Mouse (Mus musculus): ENCODE results near the gene Lama2. TPM values are rescaled to one million over a fixed set of nuclear protein-coding genes. Genes with fewer than 3 reads are reported as not detected.

Lama2 gene
- polyA plus RNA-seq, 1 experiment: not detected

DNA sequence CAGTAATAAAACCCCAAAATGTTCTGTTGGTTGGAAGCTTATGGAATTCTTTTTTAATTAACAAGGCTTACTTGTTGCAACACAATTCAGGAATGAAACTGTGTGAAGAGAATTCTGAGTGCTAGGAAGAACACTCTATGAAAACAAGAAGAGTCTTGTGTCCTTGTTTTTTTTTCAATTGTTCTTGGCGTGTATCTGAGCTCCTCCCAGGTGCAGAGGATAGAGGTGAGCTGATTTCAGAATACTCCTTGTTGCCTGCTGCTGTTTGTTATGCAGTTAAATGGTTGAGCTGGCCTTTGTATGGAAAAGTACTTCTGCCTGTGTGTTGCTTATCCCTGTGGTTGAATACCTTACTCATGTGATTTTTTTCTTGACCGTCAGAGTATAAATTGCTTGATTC lies 636.9 kb downstream of the Lama2 start:
- H3K9ac ChIP-seq (ENCODE audit: low read depth, poor library complexity, severe bottlenecking): no peak overlapping the region
- no peak for TF ChIP-seq CTCF (IDR thresholded peaks at IDR 0.05; ENCODE audit: low read depth, low read length)
- no peak overlapping the region for H3K4me3 ChIP-seq (ENCODE audit: low read depth, low read length)
- H3K4me1 ChIP-seq (ENCODE audit: control insufficient read depth, insufficient read depth, low read length): no peaks in the 10 kb centered on the region
- no peaks in the 10 kb centered on the region for H3K27me3 ChIP-seq (ENCODE audit: control insufficient read depth, insufficient read depth, low read length, poor library complexity, severe bottlenecking)
- H3K27ac ChIP-seq (ENCODE audit: insufficient read depth, low read length): no peak overlapping the region
- no peaks in the 10 kb centered on the region for H3K36me3 ChIP-seq (ENCODE audit: control insufficient read depth, insufficient read depth, low read length, poor library complexity, severe bottlenecking)
- no peaks in the 10 kb centered on the region for H3K9me3 ChIP-seq (replicated peaks; ENCODE audit: control insufficient read depth, insufficient read depth, low read length, poor library complexity, severe bottlenecking)

DNA sequence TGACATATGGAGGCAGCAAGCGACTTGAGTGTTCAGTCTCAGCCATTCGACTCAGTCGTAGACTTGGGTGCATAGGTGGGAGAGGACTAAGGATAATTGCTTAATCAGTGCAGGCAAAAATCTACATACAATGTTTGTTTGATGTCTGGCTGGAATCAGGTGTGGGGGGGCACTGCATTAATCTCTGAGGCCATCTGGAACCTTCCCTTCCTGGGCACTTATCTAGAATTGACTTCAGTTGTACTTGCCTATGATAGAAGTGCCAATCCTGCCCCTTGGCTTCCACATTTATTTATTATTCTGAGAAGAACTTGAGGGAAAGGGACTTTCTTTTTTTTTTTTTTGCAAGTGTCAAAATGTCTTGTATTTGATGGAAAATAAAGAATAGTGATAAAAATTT lies 644.2 kb downstream of the Lama2 start:
- no peak for TF ChIP-seq CTCF (IDR thresholded peaks at IDR 0.05; ENCODE audit: low read depth, low read length)
- Histone ChIP-seq H3K9ac (ENCODE audit: low read depth, poor library complexity, severe bottlenecking) (no peak overlapping the region), H3K4me1 (ENCODE audit: control insufficient read depth, insufficient read depth, low read length) (no peaks in the 10 kb centered on the region), H3K27ac (ENCODE audit: insufficient read depth, low read length) (no peak overlapping the region), H3K36me3 (ENCODE audit: control insufficient read depth, insufficient read depth, low read length, poor library complexity, severe bottlenecking) (no peaks in the 10 kb centered on the region), H3K27me3 (ENCODE audit: control insufficient read depth, insufficient read depth, low read length, poor library complexity, severe bottlenecking) (no peaks in the 10 kb centered on the region), H3K9me3 (replicated peaks; ENCODE audit: control insufficient read depth, insufficient read depth, low read length, poor library complexity, severe bottlenecking) (no peaks in the 10 kb centered on the region), H3K4me3 (ENCODE audit: low read depth, low read length) (no peak overlapping the region)

DNA sequence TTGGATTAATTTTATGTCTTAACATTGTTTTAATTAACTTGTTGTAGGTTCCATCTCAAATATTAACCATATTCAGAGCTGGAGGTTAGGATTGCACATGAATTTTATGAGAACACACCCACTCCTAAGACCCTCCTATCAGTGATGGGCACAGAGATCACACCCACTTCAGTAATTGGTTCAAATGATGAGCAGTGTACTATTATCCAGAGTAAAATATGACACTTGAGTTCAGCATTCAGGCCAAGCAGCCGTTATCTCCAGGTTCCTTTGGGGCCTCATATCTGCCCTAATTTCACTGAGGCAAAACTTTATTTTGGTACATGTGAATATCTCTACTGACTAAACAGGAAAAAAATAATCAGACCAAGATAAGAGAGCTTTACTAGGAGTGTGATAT lies 645.3 kb downstream of the Lama2 start:
- H3K9ac ChIP-seq (ENCODE audit: low read depth, poor library complexity, severe bottlenecking): no peak overlapping the region
- TF ChIP-seq CTCF (IDR thresholded peaks at IDR 0.05; ENCODE audit: low read depth, low read length) (no peak), POLR2A (IDR thresholded peaks at IDR 0.05; ENCODE audit: insufficient read depth, low read length) (no peak), EP300 (IDR thresholded peaks at IDR 0.05; ENCODE audit: insufficient read depth, low read depth, low read length) (no peak)
- H3K27me3 ChIP-seq (ENCODE audit: control insufficient read depth, insufficient read depth, low read length, poor library complexity, severe bottlenecking): no peaks in the 10 kb centered on the region
- no peak overlapping the region for H3K4me3 ChIP-seq (ENCODE audit: low read depth, low read length)
- H3K36me3 ChIP-seq (ENCODE audit: control insufficient read depth, insufficient read depth, low read length, poor library complexity, severe bottlenecking): no peaks in the 10 kb centered on the region
- no peaks in the 10 kb centered on the region for H3K9me3 ChIP-seq (replicated peaks; ENCODE audit: control insufficient read depth, insufficient read depth, low read length, poor library complexity, severe bottlenecking)
- H3K4me1 ChIP-seq (ENCODE audit: control insufficient read depth, insufficient read depth, low read length): no peaks in the 10 kb centered on the region
- H3K27ac ChIP-seq (ENCODE audit: insufficient read depth, low read length): no peak overlapping the region

DNA sequence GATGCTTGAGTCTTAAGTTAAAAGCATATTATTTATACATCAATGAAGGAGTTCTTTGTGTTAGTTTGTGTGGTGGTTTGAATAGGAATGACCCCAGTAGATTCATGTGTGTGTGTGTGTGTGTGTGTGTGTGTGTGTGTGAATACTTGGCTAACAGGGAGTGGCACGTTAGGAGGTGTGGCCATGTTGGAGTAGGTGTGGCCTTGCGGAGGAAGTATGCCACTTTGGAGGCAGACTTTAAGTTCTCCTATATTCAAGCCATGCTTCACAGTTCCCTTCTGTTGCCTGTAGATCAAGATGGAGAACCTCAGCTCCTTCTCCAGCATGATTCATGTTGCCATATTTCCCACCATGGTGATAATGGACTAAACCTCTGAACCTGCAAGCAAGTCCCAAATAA lies 646.0 kb downstream of the Lama2 start:
- H3K36me3 ChIP-seq (ENCODE audit: control insufficient read depth, insufficient read depth, low read length, poor library complexity, severe bottlenecking): no peaks in the 10 kb centered on the region
- no peak overlapping the region for H3K4me3 ChIP-seq (ENCODE audit: low read depth, low read length)
- H3K27ac ChIP-seq (ENCODE audit: insufficient read depth, low read length): no peak overlapping the region
- H3K27me3 ChIP-seq (ENCODE audit: control insufficient read depth, insufficient read depth, low read length, poor library complexity, severe bottlenecking): no peaks in the 10 kb centered on the region
- TF ChIP-seq POLR2A (IDR thresholded peaks at IDR 0.05; ENCODE audit: insufficient read depth, low read length): no peak
- no peak for TF ChIP-seq EP300 (IDR thresholded peaks at IDR 0.05; ENCODE audit: insufficient read depth, low read depth, low read length)
- no peak for TF ChIP-seq CTCF (IDR thresholded peaks at IDR 0.05; ENCODE audit: low read depth, low read length)
- no peaks in the 10 kb centered on the region for H3K9me3 ChIP-seq (replicated peaks; ENCODE audit: control insufficient read depth, insufficient read depth, low read length, poor library complexity, severe bottlenecking)
- H3K9ac ChIP-seq (ENCODE audit: low read depth, poor library complexity, severe bottlenecking): no peak overlapping the region
- H3K4me1 ChIP-seq (ENCODE audit: control insufficient read depth, insufficient read depth, low read length): no peaks in the 10 kb centered on the region

DNA sequence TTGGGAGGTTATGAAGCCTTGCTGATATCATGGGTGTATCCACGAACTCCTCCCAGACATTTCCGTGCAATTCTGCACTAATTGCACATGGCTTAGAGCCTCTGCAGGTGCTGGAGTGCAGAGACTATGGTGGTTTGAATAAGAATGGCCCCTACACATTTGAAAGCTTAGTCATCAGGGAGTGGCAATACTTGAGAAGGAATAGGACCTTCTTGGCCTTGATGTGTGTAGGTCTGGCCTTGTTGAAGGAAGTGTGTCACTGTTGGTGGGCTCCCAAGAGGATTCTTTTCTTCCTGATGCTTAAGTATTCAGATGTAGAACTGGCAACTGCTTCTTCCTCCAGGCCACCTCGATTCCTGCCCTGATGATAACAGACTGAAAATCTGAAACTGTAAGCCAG lies 661.0 kb downstream of the Lama2 start:
- Histone ChIP-seq H3K27ac (ENCODE audit: insufficient read depth, low read length) (peak overlapping the region; percentile 72; the same call in 1 of the 2 replicates), H3K9me3 (replicated peaks; ENCODE audit: control insufficient read depth, insufficient read depth, low read length, poor library complexity, severe bottlenecking) (peaks cover 9% of the 10 kb centered on the region), H3K9ac (ENCODE audit: low read depth, poor library complexity, severe bottlenecking) (no peak overlapping the region), H3K4me3 (ENCODE audit: low read depth, low read length) (no peak overlapping the region), H3K27me3 (ENCODE audit: control insufficient read depth, insufficient read depth, low read length, poor library complexity, severe bottlenecking) (no peaks in the 10 kb centered on the region), H3K4me1 (ENCODE audit: control insufficient read depth, insufficient read depth, low read length) (no peaks in the 10 kb centered on the region), H3K36me3 (ENCODE audit: control insufficient read depth, insufficient read depth, low read length, poor library complexity, severe bottlenecking) (no peaks in the 10 kb centered on the region)
- TF ChIP-seq CTCF (IDR thresholded peaks at IDR 0.05; ENCODE audit: low read depth, low read length): no peak
- TF ChIP-seq EP300 (IDR thresholded peaks at IDR 0.05; ENCODE audit: insufficient read depth, low read depth, low read length): no peak
- no peak for TF ChIP-seq POLR2A (IDR thresholded peaks at IDR 0.05; ENCODE audit: insufficient read depth, low read length)

DNA sequence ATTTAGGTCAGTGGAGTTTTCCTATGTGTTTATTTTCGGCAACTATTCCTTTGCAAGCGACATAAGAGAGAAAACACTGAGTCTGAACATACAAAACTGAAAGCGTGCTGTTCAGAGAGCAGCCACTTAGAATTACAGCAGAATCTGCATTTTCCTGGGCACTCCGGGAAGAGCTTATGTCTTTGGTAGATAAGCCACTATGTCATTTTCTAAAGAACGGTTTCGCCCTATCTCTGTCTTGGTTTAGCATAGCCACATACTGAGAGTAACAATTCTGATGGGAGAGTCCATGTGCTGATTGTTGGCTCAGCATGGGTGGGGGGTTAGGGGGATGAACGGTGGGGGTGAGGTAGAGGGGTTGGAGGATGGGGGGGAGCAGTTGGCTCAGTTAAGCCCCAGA lies 669.1 kb downstream of the Lama2 start:
- H3K4me1 ChIP-seq (ENCODE audit: control insufficient read depth, insufficient read depth, low read length): no peaks in the 10 kb centered on the region
- H3K9me3 ChIP-seq (replicated peaks; ENCODE audit: control insufficient read depth, insufficient read depth, low read length, poor library complexity, severe bottlenecking): no peaks in the 10 kb centered on the region
- H3K36me3 ChIP-seq (ENCODE audit: control insufficient read depth, insufficient read depth, low read length, poor library complexity, severe bottlenecking): no peaks in the 10 kb centered on the region
- no peak overlapping the region for H3K27ac ChIP-seq (ENCODE audit: insufficient read depth, low read length)
- no peak for TF ChIP-seq EP300 (IDR thresholded peaks at IDR 0.05; ENCODE audit: insufficient read depth, low read depth, low read length)
- no peak for TF ChIP-seq POLR2A (IDR thresholded peaks at IDR 0.05; ENCODE audit: insufficient read depth, low read length)
- TF ChIP-seq CTCF (IDR thresholded peaks at IDR 0.05; ENCODE audit: low read depth, low read length): no peak
- H3K27me3 ChIP-seq (ENCODE audit: control insufficient read depth, insufficient read depth, low read length, poor library complexity, severe bottlenecking): no peaks in the 10 kb centered on the region
- H3K4me3 ChIP-seq (ENCODE audit: low read depth, low read length): no peak overlapping the region
- H3K9ac ChIP-seq (ENCODE audit: low read depth, poor library complexity, severe bottlenecking): no peak overlapping the region

Data from ES-Bruce4 (cell line).